Mouse (Mus musculus) heart, postnatal 0 days (tissue): ENCODE measurements around the gene Eef2kmt. TPM values are rescaled to one million over a fixed set of nuclear protein-coding genes. Genes with fewer than 3 reads are reported as not detected.
A peak's percentile ranks its signal among the peaks of the same experiment; 100 is the strongest.

Source experiments
- ATAC-seq: fragments of 200-750 bp; cut with Nextera tagmentation; 2 replicates; pipeline ENCODE4 v1.8.0; 2017; ENCODE audit warnings: low read depth, moderate number of reproducible peaks, moderate library complexity; ENCODE audit not compliant: insufficient read depth
- DNase-seq: peaks from one replicate; pipeline ENCODE4 v3.0.0-alpha.2; 2016; ENCODE audit warnings: low spot score
- H3K27ac ChIP-seq: fragments of 300-500 bp; sonication (generic); 2 replicates; pipeline ENCODE4 v1.5.1; 2014; ENCODE audit warnings: low read depth, mild to moderate bottlenecking
- H3K27me3 ChIP-seq: fragments of 300-500 bp; sonication (generic); 2 replicates; pipeline ENCODE4 v1.6.1; 2014; ENCODE audit warnings: low read length, mixed read lengths; ENCODE audit not compliant: control insufficient read depth, insufficient read depth
- H3K36me3 ChIP-seq: fragments of 300-500 bp; sonication (generic); replicated peaks from 2 replicates; pipeline ENCODE4 v1.6.1; 2014; ENCODE audit warnings: low read length, mixed read lengths; ENCODE audit not compliant: control insufficient read depth, insufficient read depth
- H3K4me1 ChIP-seq: fragments of 300-500 bp; sonication (generic); 2 replicates; pipeline ENCODE4 v1.6.1; 2014; ENCODE audit warnings: antibody characterized with exemption; ENCODE audit not compliant: control insufficient read depth, insufficient read depth
- H3K4me2 ChIP-seq: fragments of 300-500 bp; sonication (generic); 2 replicates; pipeline ENCODE4 v1.6.1; 2014; ENCODE audit warnings: low read depth, mild to moderate bottlenecking, low read length, moderate library complexity
- H3K4me3 ChIP-seq: fragments of 300-500 bp; sonication (generic); 2 replicates; pipeline ENCODE4 v1.5.1; 2014; ENCODE audit warnings: low read depth, low read length
- H3K9ac ChIP-seq: fragments of 300-500 bp; sonication (generic); replicated peaks from 2 replicates; pipeline ENCODE4 v1.6.1; 2014; ENCODE audit warnings: low read depth, low read length, mixed read lengths
- H3K9me3 ChIP-seq: fragments of 300-500 bp; sonication (generic); replicated peaks from 2 replicates; pipeline ENCODE4 v1.6.1; 2016; ENCODE audit warnings: low read length; ENCODE audit not compliant: control insufficient read depth
- CTCF ChIP-seq: IDR thresholded peaks from 2 replicates; pipeline ENCODE4 v1.5.1; 2016; ENCODE audit warnings: antibody characterized with exemption, control low read depth, low read depth
- EP300 ChIP-seq: IDR thresholded peaks from 2 replicates; pipeline ENCODE4 v1.6.1; 2016; ENCODE audit warnings: antibody characterized with exemption, low read depth
- WGBS: fragments of 180-500 bp; shearing (Covaris S2); extraction: QIAGEN DNeasy Blood & Tissue Kit; methylation state at CpG from one replicate; pipeline ENCODE4 v1.1.7; 2014; 5-methylcytosine and 5-hydroxymethylcytosine counted together
- polyA plus RNA-seq: library from polyadenylated mRNA; unstranded; fragments of >200 nt; fragmentation: Nextera tagmentation; extraction: Ambion mirVana; gene quantifications from 2 replicates; pipeline ENCODE4 v1.2.1, GENCODE M21; 2015
- total RNA-seq: library from RNA; depleted of rRNA; stranded (reverse); fragments of >200 nt; gene quantifications from 2 replicates; pipeline ENCODE4 v1.2.3, GENCODE M21; 2014; ENCODE audit warnings: low replicate concordance; rRNA removed

Eef2kmt gene
- total RNA-seq (26.4 and 44.2 TPM in 2 replicates), polyA plus RNA-seq (20.2 and 23.3 TPM in 2 replicates)

DNA sequence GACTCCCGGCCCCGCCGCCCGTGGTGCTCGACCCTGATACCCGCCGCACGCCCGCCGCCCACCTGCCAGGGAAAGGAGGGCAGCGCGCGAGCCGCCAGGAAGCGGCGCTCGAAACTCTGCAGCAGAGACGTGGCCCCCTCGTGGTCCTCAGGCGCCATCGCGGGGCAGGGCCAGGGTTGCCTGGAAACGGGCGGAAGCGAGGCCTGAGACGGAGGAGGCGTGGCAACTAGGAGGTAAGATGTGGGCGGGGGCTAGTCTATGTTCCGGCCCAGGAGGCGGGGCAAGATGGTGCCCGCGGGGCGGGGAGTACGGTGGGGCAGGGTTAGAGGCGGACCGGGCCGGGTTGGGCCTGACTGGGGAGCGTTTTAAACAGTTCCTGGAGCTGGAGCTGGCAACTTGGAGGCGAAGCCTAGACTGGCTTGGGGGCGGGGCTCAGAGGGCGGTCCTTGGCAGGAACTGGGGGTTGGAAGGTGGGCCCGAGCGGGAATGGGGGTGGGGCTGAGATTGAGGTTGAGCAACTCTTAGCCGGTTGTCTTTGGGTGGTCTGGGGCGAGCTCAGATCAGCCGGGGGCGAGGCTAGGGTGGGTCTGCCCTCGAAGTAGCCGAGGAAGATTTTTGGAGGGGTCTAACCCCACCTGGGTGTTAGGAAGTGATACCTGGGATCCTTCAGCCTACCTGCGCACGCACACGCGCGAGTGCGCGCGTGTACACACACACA lies at the start of gene Eef2kmt:
Eef2kmt (minus strand) TSS at position 205 of the 718 bp plus-strand sequence.
- WGBS: 1% methylated on average over 56 of the region's 57 CpGs
- peak; percentile 96 for ATAC-seq
- TF ChIP-seq EP300 (no peak), CTCF (peak; percentile 72)

DNA sequence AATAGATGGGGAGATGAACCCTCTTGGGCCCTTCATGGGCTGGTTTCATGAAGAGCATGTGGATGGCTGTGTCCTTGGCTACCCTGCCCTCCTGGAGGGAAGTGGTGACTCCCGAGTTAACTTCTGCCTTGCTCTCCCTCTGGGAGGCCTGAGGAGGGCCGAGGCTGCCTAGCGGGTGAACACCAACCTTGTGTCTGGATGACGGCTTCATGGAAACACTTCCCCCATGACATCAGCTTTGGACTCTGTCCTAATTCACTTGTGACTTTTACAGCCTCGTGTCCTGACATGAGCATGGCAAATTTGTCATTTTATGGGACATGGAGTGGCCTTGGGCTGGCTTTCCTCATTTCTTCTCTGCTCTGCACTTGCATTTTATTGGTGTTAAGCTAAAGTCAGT lies 39.5 kb upstream of the Eef2kmt start:
- no peaks in the 10 kb centered on the region for H3K4me1 ChIP-seq
- no peak overlapping the region for H3K27ac ChIP-seq
- no peaks in the 10 kb centered on the region for H3K27me3 ChIP-seq
- no peak for ATAC-seq
- DNase-seq: no peak
- no peak overlapping the region for H3K4me2 ChIP-seq
- no peak overlapping the region for H3K9ac ChIP-seq
- no peaks in the 10 kb centered on the region for H3K9me3 ChIP-seq
- no peaks in the 10 kb centered on the region for H3K36me3 ChIP-seq
- TF ChIP-seq CTCF: no peak
- H3K4me3 ChIP-seq: no peak overlapping the region
- WGBS: 50% methylated on average over 5 of the region's 5 CpGs

More for the DNA sequence above, at the start of gene Eef2kmt:
- peak; percentile 100 for DNase-seq
- H3K27me3 ChIP-seq: no peaks in the 10 kb centered on the region
- peak within 1 kb of the TSS; percentile 66 for H3K4me3 ChIP-seq
- peak within 1 kb of the TSS; percentile 80 for H3K4me2 ChIP-seq
- peak within 1 kb of the TSS; percentile 80 for H3K27ac ChIP-seq
- H3K9me3 ChIP-seq: no peaks in the 10 kb centered on the region
- H3K4me1 ChIP-seq: 0 out of 2 replicates have a peak, but pooled peaks cover 6% of the 10 kb centered on the region
- H3K36me3 ChIP-seq: peaks cover 5% of the 10 kb centered on the region; the same call in 1 of the 2 replicates
- peak within 1 kb of the TSS; percentile 69 for H3K9ac ChIP-seq

DNA sequence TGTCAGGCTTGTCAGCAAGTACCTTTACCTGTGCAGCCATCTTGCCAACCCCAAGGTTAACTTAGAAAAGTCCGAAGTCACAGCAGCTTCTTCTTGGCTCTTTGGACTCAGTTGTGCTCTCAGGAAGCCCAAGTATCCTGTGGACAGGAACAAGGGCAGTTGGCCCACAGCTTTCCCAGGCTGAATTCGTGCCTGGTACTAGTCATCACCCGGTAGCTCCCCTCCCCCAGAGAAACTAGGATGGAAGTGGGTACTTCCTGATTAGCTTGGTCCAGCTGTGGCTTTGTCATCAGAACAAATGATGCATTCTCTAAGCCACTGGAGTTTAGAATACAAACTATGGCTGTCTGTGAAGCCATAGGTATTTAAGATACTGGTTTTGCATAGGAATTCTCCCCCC lies 29.6 kb upstream of the Eef2kmt start:
- Histone ChIP-seq H3K4me3 (no peak overlapping the region), H3K9ac (no peak overlapping the region), H3K9me3 (no peaks in the 10 kb centered on the region), H3K4me1 (no peaks in the 10 kb centered on the region), H3K27ac (no peak overlapping the region), H3K4me2 (no peak overlapping the region), H3K36me3 (no peaks in the 10 kb centered on the region), H3K27me3 (no peaks in the 10 kb centered on the region)
- ATAC-seq (no peak), DNase-seq (no peak)
- TF ChIP-seq CTCF (no peak), EP300 (no peak)
- WGBS: 40% methylated on average over 3 of the region's 3 CpGs

DNA sequence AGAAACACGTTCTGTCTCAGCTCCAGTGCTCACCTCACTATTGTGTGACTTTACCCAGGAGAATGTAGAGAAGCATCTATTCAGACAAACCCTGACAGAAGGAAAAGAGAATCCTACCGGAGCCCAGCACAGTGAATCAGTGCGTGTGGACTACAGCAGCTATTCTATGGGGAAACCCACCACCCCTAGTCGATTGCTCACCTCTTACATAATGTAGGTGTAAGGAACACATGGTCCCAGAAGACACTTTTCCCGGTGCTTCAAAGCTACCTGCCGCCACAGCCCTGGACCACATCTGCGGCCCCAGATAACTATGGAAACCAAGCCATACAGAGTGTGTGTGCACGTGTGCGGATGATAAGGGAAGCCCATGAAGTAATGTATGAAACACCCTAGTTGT lies 26.9 kb upstream of the Eef2kmt start:
- H3K4me3 ChIP-seq: no peak overlapping the region
- H3K27ac ChIP-seq: no peak overlapping the region
- DNase-seq: no peak
- H3K4me1 ChIP-seq: no peaks in the 10 kb centered on the region
- H3K27me3 ChIP-seq: no peaks in the 10 kb centered on the region
- TF ChIP-seq CTCF (no peak), EP300 (no peak)
- H3K36me3 ChIP-seq: no peaks in the 10 kb centered on the region
- no peak overlapping the region for H3K4me2 ChIP-seq
- 81% methylated on average over 9 of the region's 9 CpGs for WGBS
- H3K9ac ChIP-seq: no peak overlapping the region
- H3K9me3 ChIP-seq: no peaks in the 10 kb centered on the region
- no peak for ATAC-seq

DNA sequence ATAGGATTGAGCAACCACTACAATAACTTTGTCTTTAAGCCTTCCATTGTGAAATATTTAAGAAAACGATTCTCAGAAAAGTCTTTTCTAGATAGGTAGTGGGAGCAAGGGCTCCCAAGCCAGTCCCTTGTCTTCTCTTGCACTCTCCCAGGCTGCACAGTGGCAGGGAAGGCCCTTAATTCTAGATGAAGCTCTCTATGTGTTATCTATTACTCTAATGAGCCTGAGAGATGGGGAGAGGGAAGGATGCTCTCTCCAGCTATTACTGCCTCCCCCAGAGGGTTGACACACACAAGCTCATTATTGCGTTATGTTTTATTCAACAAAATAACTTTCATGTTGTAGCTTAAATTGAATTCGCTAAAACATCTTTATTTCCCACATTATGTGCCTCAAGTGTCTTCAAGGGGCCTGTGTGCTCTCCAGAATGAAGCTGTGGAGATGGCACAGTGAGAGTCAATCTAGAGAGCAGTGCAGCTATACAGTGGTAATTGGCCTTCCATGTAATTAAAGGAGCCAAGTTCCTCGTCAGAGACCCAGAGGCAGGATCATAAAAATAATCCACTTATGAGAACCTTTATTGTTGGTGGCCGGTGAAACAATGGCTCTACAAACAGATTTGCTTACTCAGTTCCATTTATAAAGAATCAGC lies 23.9 kb upstream of the Eef2kmt start:
- H3K9ac ChIP-seq: no peak overlapping the region
- ATAC-seq (no peak), DNase-seq (no peak)
- H3K4me1 ChIP-seq: no peaks in the 10 kb centered on the region
- TF ChIP-seq CTCF (no peak), EP300 (no peak)
- no peak overlapping the region for H3K4me3 ChIP-seq
- no peak overlapping the region for H3K4me2 ChIP-seq
- H3K9me3 ChIP-seq: no peaks in the 10 kb centered on the region
- no peaks in the 10 kb centered on the region for H3K36me3 ChIP-seq
- 70% methylated on average over 5 of the region's 5 CpGs for WGBS
- no peak overlapping the region for H3K27ac ChIP-seq
- no peaks in the 10 kb centered on the region for H3K27me3 ChIP-seq
